Mouse (Mus musculus) midbrain, embryonic 11.5 days (tissue): ENCODE measurements at regions not wholly inside any gene's neighbourhood (a gene's known extent, or its start where the extent isn't known, plus 50 kb on each side); places are given as distances from the start of the nearest gene placed in this dataset.

Source experiments
- ATAC-seq: fragments of 200-750 bp; cut with Nextera tagmentation; 2 replicates; pipeline ENCODE4 v1.8.0; 2017; ENCODE audit warnings: moderate TSS enrichment, moderate library complexity; ENCODE audit not compliant: low FRiP score
- DNase-seq: peaks from one replicate; pipeline ENCODE4 v3.0.0; 2015; ENCODE audit warnings: low spot score; ENCODE audit errors: missing footprints
- H3K27ac ChIP-seq: fragments of 300-500 bp; sonication (generic); 2 replicates; pipeline ENCODE4 v1.5.1; 2014; ENCODE audit warnings: low read depth, low read length
- H3K27me3 ChIP-seq: fragments of 300-500 bp; sonication (generic); 2 replicates; pipeline ENCODE4 v1.6.1; 2014; ENCODE audit warnings: mild to moderate bottlenecking, low read length, moderate library complexity, mixed read lengths; ENCODE audit not compliant: control insufficient read depth, insufficient read depth
- H3K36me3 ChIP-seq: fragments of 300-500 bp; sonication (generic); 2 replicates; pipeline ENCODE4 v1.6.1; 2014; ENCODE audit warnings: mild to moderate bottlenecking, low read length, moderate library complexity, mixed read lengths; ENCODE audit not compliant: control insufficient read depth, insufficient read depth
- H3K4me1 ChIP-seq: fragments of 300-500 bp; sonication (generic); 2 replicates; pipeline ENCODE4 v1.6.1; 2014; ENCODE audit warnings: low read length; ENCODE audit not compliant: control insufficient read depth, insufficient read depth
- H3K4me2 ChIP-seq: fragments of 300-500 bp; sonication (generic); 2 replicates; pipeline ENCODE4 v1.6.1; 2014; ENCODE audit warnings: mild to moderate bottlenecking, moderate library complexity
- H3K4me3 ChIP-seq: fragments of 300-500 bp; sonication (generic); 2 replicates; pipeline ENCODE4 v1.5.1; 2014; ENCODE audit warnings: low read depth, low read length
- H3K9ac ChIP-seq: fragments of 300-500 bp; sonication (generic); 2 replicates; pipeline ENCODE4 v1.6.1; 2014; ENCODE audit warnings: low read length
- H3K9me3 ChIP-seq: fragments of 300-500 bp; sonication (generic); 2 replicates; pipeline ENCODE4 v1.6.1; 2016; ENCODE audit warnings: low read length; ENCODE audit not compliant: control insufficient read depth
- WGBS: fragments of 180-500 bp; shearing (Covaris S2); extraction: QIAGEN DNeasy Blood & Tissue Kit; methylation state at CpG from one replicate; pipeline ENCODE4 v1.1.7; 2014; 5-methylcytosine and 5-hydroxymethylcytosine counted together

DNA sequence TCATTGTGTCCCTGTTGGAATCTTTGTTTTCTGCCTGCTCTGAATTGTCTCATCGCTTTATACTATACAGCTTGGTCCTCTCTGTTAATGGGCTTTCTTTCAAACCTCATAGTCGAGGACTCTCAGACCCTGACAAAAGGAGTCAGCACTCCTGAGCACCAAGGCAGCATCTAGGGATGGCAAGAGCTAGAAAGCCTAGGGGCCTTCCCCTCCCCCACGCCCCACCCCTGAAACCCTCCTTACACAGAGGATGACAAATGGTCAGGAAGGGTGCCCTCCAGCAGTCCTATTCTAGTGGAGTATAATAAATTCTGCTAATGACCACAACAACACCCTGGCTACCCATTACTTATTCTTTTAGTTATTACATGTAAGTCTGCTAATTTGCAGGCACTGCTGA lies 74.4 kb downstream of the Tbx19 start:
- Histone ChIP-seq H3K36me3 (no peaks in the 10 kb centered on the region), H3K4me3 (no peak overlapping the region), H3K4me1 (no peaks in the 10 kb centered on the region), H3K4me2 (no peak overlapping the region), H3K9me3 (no peaks in the 10 kb centered on the region), H3K27me3 (no peaks in the 10 kb centered on the region), H3K9ac (no peak overlapping the region), H3K27ac (no peak overlapping the region)
- 74% methylated on average over 3 of the region's 3 CpGs for WGBS
- no peak for DNase-seq
- no peak for ATAC-seq

GRCm38 (mm10) chr1:165084753-165085152 lies 75.8 kb downstream of the Tbx19 start:
- H3K9ac ChIP-seq: no peak overlapping the region
- DNase-seq: no peak
- no peaks in the 10 kb centered on the region for H3K36me3 ChIP-seq
- no peak overlapping the region for H3K27ac ChIP-seq
- no peak for ATAC-seq
- WGBS: 86% methylated on average over 9 of the region's 9 CpGs
- H3K9me3 ChIP-seq: no peaks in the 10 kb centered on the region
- no peak overlapping the region for H3K4me2 ChIP-seq
- H3K27me3 ChIP-seq: no peaks in the 10 kb centered on the region
- no peaks in the 10 kb centered on the region for H3K4me1 ChIP-seq
- no peak overlapping the region for H3K4me3 ChIP-seq

GRCm38 (mm10) chr1:165084179-165084578 lies 76.4 kb downstream of the Tbx19 start:
- Histone ChIP-seq H3K4me2 (no peak overlapping the region), H3K9me3 (no peaks in the 10 kb centered on the region), H3K27ac (no peak overlapping the region), H3K36me3 (no peaks in the 10 kb centered on the region), H3K27me3 (no peaks in the 10 kb centered on the region), H3K4me3 (no peak overlapping the region), H3K4me1 (no peaks in the 10 kb centered on the region), H3K9ac (no peak overlapping the region)
- DNase-seq: no peak
- 83% methylated on average over 6 of the region's 6 CpGs for WGBS
- peak; percentile 61 for ATAC-seq

GRCm38 (mm10) chr1:165080351-165080750 lies 80.2 kb downstream of the Tbx19 start:
- WGBS: 88% methylated on average over 9 of the region's 9 CpGs
- Histone ChIP-seq H3K4me1 (peaks cover 8% of the 10 kb centered on the region), H3K4me2 (no peak overlapping the region), H3K9ac (no peak overlapping the region), H3K9me3 (no peaks in the 10 kb centered on the region), H3K4me3 (no peak overlapping the region), H3K27me3 (no peaks in the 10 kb centered on the region), H3K27ac (no peak overlapping the region), H3K36me3 (no peaks in the 10 kb centered on the region)
- DNase-seq (no peak), ATAC-seq (no peak)

- DNase-seq (no peak), ATAC-seq (no peak)
- Histone ChIP-seq H3K9ac (no peak overlapping the region), H3K4me3 (no peak overlapping the region), H3K4me2 (no peak overlapping the region), H3K9me3 (no peaks in the 10 kb centered on the region), H3K36me3 (no peaks in the 10 kb centered on the region), H3K4me1 (peaks cover 17% of the 10 kb centered on the region), H3K27me3 (no peaks in the 10 kb centered on the region), H3K27ac (no peak overlapping the region)
- WGBS: 82% methylated on average over 4 of the region's 4 CpGs
These were observed 83.3 kb downstream of the Tbx19 start for GRCm38 (mm10) chr1:165077313-165077712.

DNA sequence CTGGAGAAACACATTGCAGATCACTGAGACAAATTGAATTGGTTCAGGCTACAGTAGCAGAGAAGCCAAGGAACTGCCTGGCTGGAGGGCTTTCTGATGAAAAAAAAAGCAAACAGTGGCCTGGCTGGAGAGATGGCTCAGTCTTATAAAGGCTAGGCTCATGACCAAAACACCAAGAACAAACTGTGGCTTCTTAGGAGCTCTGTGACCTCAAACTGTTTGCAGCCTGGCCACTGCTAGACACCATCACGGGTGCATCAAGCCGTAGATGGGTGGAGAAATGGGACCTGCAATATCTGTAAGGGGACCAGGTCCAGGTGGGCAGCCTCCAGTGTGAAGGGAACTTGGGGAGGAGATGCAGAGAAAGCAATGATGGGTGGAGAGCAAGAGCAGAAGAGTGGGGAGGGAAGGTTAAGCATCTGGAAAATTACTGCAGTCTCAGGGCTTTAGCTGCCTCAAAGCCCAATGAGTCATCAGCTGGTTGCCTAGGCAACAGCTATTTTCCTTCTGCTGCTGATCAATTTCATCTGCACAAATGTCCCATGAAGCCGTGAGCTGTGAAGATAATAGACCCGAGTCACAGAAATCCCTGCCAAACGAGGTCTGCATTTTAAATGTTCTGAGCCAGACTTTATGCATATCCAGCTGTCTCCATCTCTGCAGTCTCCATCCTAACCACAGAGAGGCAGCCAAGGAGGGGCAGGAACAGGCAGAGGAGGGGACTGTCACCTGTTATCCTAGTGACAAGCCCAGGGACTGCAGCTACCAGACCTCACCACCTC lies 85.1 kb downstream of the Tbx19 start:
- H3K36me3 ChIP-seq: no peaks in the 10 kb centered on the region
- H3K4me1 ChIP-seq: peaks cover 17% of the 10 kb centered on the region
- DNase-seq (peak; percentile 90), ATAC-seq (peak; percentile 94)
- H3K9me3 ChIP-seq: no peaks in the 10 kb centered on the region
- WGBS: 30% methylated on average over 5 of the region's 5 CpGs
- no peaks in the 10 kb centered on the region for H3K27me3 ChIP-seq
- H3K27ac ChIP-seq: peak overlapping the region; percentile 71
- no peak overlapping the region; the same call in 1 of the 2 replicates for H3K4me2 ChIP-seq
- H3K9ac ChIP-seq: no peak overlapping the region
- no peak overlapping the region for H3K4me3 ChIP-seq

DNA sequence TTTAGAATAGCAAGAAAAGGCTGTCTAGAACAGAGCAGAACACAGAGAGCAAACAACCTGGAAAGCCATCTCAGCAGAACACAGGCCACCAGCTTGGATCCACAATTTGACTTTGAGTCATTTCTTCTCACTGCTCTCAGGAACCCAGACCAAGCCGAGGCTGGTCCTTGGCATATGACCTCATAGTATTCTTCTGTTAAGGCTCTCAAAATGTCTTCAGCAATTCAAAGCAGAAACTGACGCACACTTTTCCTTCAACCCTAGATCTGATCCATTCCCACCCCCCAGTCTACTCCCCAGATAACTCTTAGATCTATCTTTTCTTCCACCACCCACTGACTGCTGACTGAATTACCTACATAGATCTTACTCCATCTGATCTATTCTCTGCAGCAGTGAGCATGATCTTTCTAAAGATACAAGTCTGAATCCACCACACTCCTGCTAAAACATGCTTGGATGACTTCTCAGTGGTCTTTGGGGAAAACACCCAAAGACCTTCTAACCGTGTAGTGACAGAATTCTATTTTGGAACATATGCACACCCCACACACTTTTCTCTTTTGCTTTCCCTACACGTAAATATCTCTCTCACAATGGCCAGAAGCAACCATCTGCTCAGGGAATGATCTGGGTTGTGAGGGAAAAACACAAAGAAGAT lies 88.6 kb downstream of the Tbx19 start:
- no peak overlapping the region for H3K4me2 ChIP-seq
- no peaks in the 10 kb centered on the region for H3K27me3 ChIP-seq
- no peak overlapping the region for H3K4me3 ChIP-seq
- H3K9ac ChIP-seq: no peak overlapping the region
- ATAC-seq (no peak), DNase-seq (no peak)
- H3K9me3 ChIP-seq: no peaks in the 10 kb centered on the region
- H3K4me1 ChIP-seq: peaks cover 17% of the 10 kb centered on the region
- H3K36me3 ChIP-seq: no peaks in the 10 kb centered on the region
- WGBS: 84% methylated on average over 4 of the region's 4 CpGs
- no peak overlapping the region for H3K27ac ChIP-seq

- no peaks in the 10 kb centered on the region for H3K4me1 ChIP-seq
- no peaks in the 10 kb centered on the region for H3K9me3 ChIP-seq
- no peak overlapping the region for H3K27ac ChIP-seq
- H3K27me3 ChIP-seq: no peaks in the 10 kb centered on the region
- H3K4me3 ChIP-seq: no peak overlapping the region
- no peak for DNase-seq
- 85% methylated on average over 5 of the region's 5 CpGs for WGBS
- no peak for ATAC-seq
- H3K36me3 ChIP-seq: no peaks in the 10 kb centered on the region
- H3K4me2 ChIP-seq: no peak overlapping the region
- H3K9ac ChIP-seq: no peak overlapping the region
These were observed 95.6 kb downstream of the Tbx19 start for GRCm38 (mm10) chr1:165064981-165065380.

GRCm38 (mm10) chr1:165062813-165063492 lies 97.6 kb downstream of the Tbx19 start:
- WGBS: 61% methylated on average over 8 of the region's 8 CpGs
- Histone ChIP-seq H3K4me3 (no peak overlapping the region), H3K27me3 (no peaks in the 10 kb centered on the region), H3K27ac (no peak overlapping the region), H3K36me3 (no peaks in the 10 kb centered on the region), H3K9me3 (no peaks in the 10 kb centered on the region), H3K4me1 (no peaks in the 10 kb centered on the region), H3K4me2 (no peak overlapping the region), H3K9ac (no peak overlapping the region)
- ATAC-seq (no peak), DNase-seq (no peak)
